Mouse (Mus musculus): ENCODE measurements around the gene Skap1. TPM values are rescaled to one million over a fixed set of nuclear protein-coding genes. Genes with fewer than 3 reads are reported as not detected.

Gene Skap1
- polyA plus RNA-seq, 1 experiment = 0.02 TPM

DNA sequence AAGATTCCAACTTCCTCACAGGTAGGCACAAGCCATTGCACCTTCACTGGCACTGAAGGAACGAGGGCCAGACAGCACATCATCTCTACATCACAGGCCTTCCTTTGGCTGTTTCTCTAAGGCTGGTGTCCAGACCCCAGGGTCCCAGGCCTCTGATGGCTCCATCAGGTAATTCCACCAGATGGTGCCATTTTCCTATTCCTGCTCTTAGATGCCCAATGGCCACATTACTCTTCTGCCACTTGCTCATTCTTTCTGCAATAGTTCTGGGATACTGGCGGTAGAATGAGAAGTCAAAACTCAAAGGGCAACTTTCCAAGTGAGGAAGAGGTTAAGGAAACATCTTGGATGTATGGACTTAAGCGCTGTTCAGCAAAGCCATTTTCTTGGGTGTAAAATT is 50.8 kb downstream of the Skap1 start:
- TF ChIP-seq TCF12 (IDR thresholded peaks at IDR 0.05; ENCODE audit: insufficient read depth, poor library complexity, severe bottlenecking) = no peak
- no peak for TF ChIP-seq SRF (IDR thresholded peaks at IDR 0.05; ENCODE audit: control insufficient read depth, insufficient read length, low read depth)
- TF ChIP-seq TCF3 (IDR thresholded peaks at IDR 0.05; ENCODE audit: insufficient read length, low read depth) = no peak
- TF ChIP-seq POLR2AphosphoS2 (IDR thresholded peaks at IDR 0.05; ENCODE audit: insufficient read length, low read depth) = no peak
- no peak for TF ChIP-seq POLR2A (IDR thresholded peaks at IDR 0.05; ENCODE audit: insufficient read length, low read depth)
- TF ChIP-seq CEBPB (IDR thresholded peaks at IDR 0.05; ENCODE audit: insufficient read depth, poor library complexity, severe bottlenecking) = no peak
- TF ChIP-seq MYOG (IDR thresholded peaks at IDR 0.05; ENCODE audit: control insufficient read depth in 1 of 3, insufficient read depth in 1 of 3, insufficient read length in 2 of 3, low read depth in 2 of 3) = no peak
- TF ChIP-seq REST (IDR thresholded peaks at IDR 0.05; ENCODE audit: insufficient read depth, insufficient read length) = no peak
- no peak for TF ChIP-seq MYOD1 (IDR thresholded peaks at IDR 0.05; ENCODE audit: control insufficient read depth in 1 of 3, insufficient read length in 2 of 3, low read depth in 2 of 3)
- TF ChIP-seq MAX (IDR thresholded peaks at IDR 0.05; ENCODE audit: low read depth) = no peak
- TF ChIP-seq E2F4 (IDR thresholded peaks at IDR 0.05; ENCODE audit: insufficient read depth) = no peak
- TF ChIP-seq USF1 (IDR thresholded peaks at IDR 0.05; ENCODE audit: low read depth) = no peak
- H3K36me3 ChIP-seq (ENCODE audit: control insufficient read depth, insufficient read depth) = no peaks in the 10 kb centered on the region
- H3K27me3 ChIP-seq (ENCODE audit: control insufficient read depth, insufficient read depth, insufficient read length) = peaks cover 33% of the 10 kb centered on the region
- no peak overlapping the region for H3K4me2 ChIP-seq (ENCODE audit: low read depth)
- no peak overlapping the region for H3K4me3 ChIP-seq
- no peak overlapping the region for H3ac ChIP-seq (ENCODE audit: control insufficient read depth, insufficient read length)
- H3K79me2 ChIP-seq (ENCODE audit: control insufficient read depth, insufficient read depth) = no peaks in the 10 kb centered on the region

DNA sequence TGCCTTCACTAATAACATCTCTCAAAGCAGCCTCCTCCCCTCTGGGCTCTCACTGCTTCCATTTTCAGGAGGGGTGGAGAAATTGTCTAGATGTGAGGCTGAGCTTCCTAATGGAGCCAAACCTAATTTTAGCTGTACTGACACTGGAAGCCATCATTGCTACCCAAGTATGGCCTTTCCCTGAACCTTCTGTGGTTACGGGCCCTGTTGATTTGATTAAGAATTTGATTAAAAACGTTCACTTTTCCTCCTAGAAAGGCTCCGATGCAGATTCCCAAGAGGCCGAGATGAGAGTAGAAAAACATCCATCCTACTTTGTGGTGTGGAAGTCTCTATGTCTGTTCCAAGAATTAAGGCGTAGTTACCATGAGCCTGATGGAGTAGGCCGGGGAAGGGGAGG is 60.1 kb downstream of the Skap1 start:
- H3K79me2 ChIP-seq (ENCODE audit: control insufficient read depth, insufficient read depth) = no peaks in the 10 kb centered on the region
- no peak overlapping the region for H3K4me3 ChIP-seq
- peaks cover 67% of the 10 kb centered on the region for H3K27me3 ChIP-seq (ENCODE audit: control insufficient read depth, insufficient read depth, insufficient read length)
- TF ChIP-seq USF1 (IDR thresholded peaks at IDR 0.05; ENCODE audit: low read depth) (no peak), MYOD1 (IDR thresholded peaks at IDR 0.05; ENCODE audit: control insufficient read depth in 1 of 3, insufficient read length in 2 of 3, low read depth in 2 of 3) (no peak), TCF3 (IDR thresholded peaks at IDR 0.05; ENCODE audit: insufficient read length, low read depth) (no peak), E2F4 (IDR thresholded peaks at IDR 0.05; ENCODE audit: insufficient read depth) (no peak), MAX (IDR thresholded peaks at IDR 0.05; ENCODE audit: low read depth) (no peak), POLR2AphosphoS2 (IDR thresholded peaks at IDR 0.05; ENCODE audit: insufficient read length, low read depth) (no peak), REST (IDR thresholded peaks at IDR 0.05; ENCODE audit: insufficient read depth, insufficient read length) (no peak), TCF12 (IDR thresholded peaks at IDR 0.05; ENCODE audit: insufficient read depth, poor library complexity, severe bottlenecking) (no peak), CEBPB (IDR thresholded peaks at IDR 0.05; ENCODE audit: insufficient read depth, poor library complexity, severe bottlenecking) (no peak), SRF (IDR thresholded peaks at IDR 0.05; ENCODE audit: control insufficient read depth, insufficient read length, low read depth) (no peak), MYOG (IDR thresholded peaks at IDR 0.05; ENCODE audit: control insufficient read depth in 1 of 3, insufficient read depth in 1 of 3, insufficient read length in 2 of 3, low read depth in 2 of 3) (no peak), POLR2A (IDR thresholded peaks at IDR 0.05; ENCODE audit: insufficient read length, low read depth) (no peak)
- H3ac ChIP-seq (ENCODE audit: control insufficient read depth, insufficient read length) = no peak overlapping the region
- H3K36me3 ChIP-seq (ENCODE audit: control insufficient read depth, insufficient read depth) = no peaks in the 10 kb centered on the region
- H3K4me2 ChIP-seq (ENCODE audit: low read depth) = no peak overlapping the region

- no peak overlapping the region for H3K4me2 ChIP-seq (ENCODE audit: low read depth)
- no peak overlapping the region for H3ac ChIP-seq (ENCODE audit: control insufficient read depth, insufficient read length)
- H3K36me3 ChIP-seq (ENCODE audit: control insufficient read depth, insufficient read depth) = no peaks in the 10 kb centered on the region
- H3K4me3 ChIP-seq = no peak overlapping the region
- H3K79me2 ChIP-seq (ENCODE audit: control insufficient read depth, insufficient read depth) = no peaks in the 10 kb centered on the region
- H3K27me3 ChIP-seq (ENCODE audit: control insufficient read depth, insufficient read depth, insufficient read length) = peaks cover 80% of the 10 kb centered on the region
- TF ChIP-seq CEBPB (IDR thresholded peaks at IDR 0.05; ENCODE audit: insufficient read depth, poor library complexity, severe bottlenecking) (no peak), MYOG (IDR thresholded peaks at IDR 0.05; ENCODE audit: control insufficient read depth in 1 of 3, insufficient read depth in 1 of 3, insufficient read length in 2 of 3, low read depth in 2 of 3) (no peak), E2F4 (IDR thresholded peaks at IDR 0.05; ENCODE audit: insufficient read depth) (no peak), REST (IDR thresholded peaks at IDR 0.05; ENCODE audit: insufficient read depth, insufficient read length) (no peak), SRF (IDR thresholded peaks at IDR 0.05; ENCODE audit: control insufficient read depth, insufficient read length, low read depth) (no peak), POLR2AphosphoS2 (IDR thresholded peaks at IDR 0.05; ENCODE audit: insufficient read length, low read depth) (no peak), POLR2A (IDR thresholded peaks at IDR 0.05; ENCODE audit: insufficient read length, low read depth) (no peak), TCF12 (IDR thresholded peaks at IDR 0.05; ENCODE audit: insufficient read depth, poor library complexity, severe bottlenecking) (no peak), TCF3 (IDR thresholded peaks at IDR 0.05; ENCODE audit: insufficient read length, low read depth) (no peak), USF1 (IDR thresholded peaks at IDR 0.05; ENCODE audit: low read depth) (no peak), MYOD1 (IDR thresholded peaks at IDR 0.05; ENCODE audit: control insufficient read depth in 1 of 3, insufficient read length in 2 of 3, low read depth in 2 of 3) (no peak), MAX (IDR thresholded peaks at IDR 0.05; ENCODE audit: low read depth) (no peak)
These were observed 61.8 kb downstream of the Skap1 start for GRCm38 (mm10) chr11:96526137-96526621.

GRCm38 (mm10) chr11:96531757-96532433 is 67.5 kb downstream of the Skap1 start:
- no peaks in the 10 kb centered on the region for H3K79me2 ChIP-seq (ENCODE audit: control insufficient read depth, insufficient read depth)
- H3K36me3 ChIP-seq (ENCODE audit: control insufficient read depth, insufficient read depth) = no peaks in the 10 kb centered on the region
- no peak overlapping the region for H3K4me3 ChIP-seq
- no peak overlapping the region for H3ac ChIP-seq (ENCODE audit: control insufficient read depth, insufficient read length)
- TF ChIP-seq TCF3 (IDR thresholded peaks at IDR 0.05; ENCODE audit: insufficient read length, low read depth) (no peak), MYOG (IDR thresholded peaks at IDR 0.05; ENCODE audit: control insufficient read depth in 1 of 3, insufficient read depth in 1 of 3, insufficient read length in 2 of 3, low read depth in 2 of 3) (no peak), MYOD1 (IDR thresholded peaks at IDR 0.05; ENCODE audit: control insufficient read depth in 1 of 3, insufficient read length in 2 of 3, low read depth in 2 of 3) (no peak), CEBPB (IDR thresholded peaks at IDR 0.05; ENCODE audit: insufficient read depth, poor library complexity, severe bottlenecking) (no peak)
- H3K27me3 ChIP-seq (ENCODE audit: control insufficient read depth, insufficient read depth, insufficient read length) = peaks cover 65% of the 10 kb centered on the region
- no peak overlapping the region for H3K4me2 ChIP-seq (ENCODE audit: low read depth)
